Mouse (Mus musculus) 416B (cell line): ENCODE data around the gene Ralgps2.

ENCODE experiments used
- DNase-seq: peaks from one replicate; pipeline ENCODE4 v3.0.0; 2011; ENCODE audit warnings: low read depth

Gene Ralgps2

GRCm38 (mm10) chr1:156939251-156940141, at the start of gene Ralgps2:
Gene Ralgps2 (minus strand): TSS chr1:156939626.
- peak; percentile 72 for DNase-seq

GRCm38 (mm10) chr1:156987576-156987975, 48.1 kb upstream of the Ralgps2 start:
- no peak for DNase-seq

GRCm38 (mm10) chr1:156986641-156987345, 47.4 kb upstream of the Ralgps2 start:
- peak; percentile 69 for DNase-seq

GRCm38 (mm10) chr1:156985657-156986640, 46.5 kb upstream of the Ralgps2 start:
- no peak for DNase-seq

GRCm38 (mm10) chr1:156983009-156983870, 43.8 kb upstream of the Ralgps2 start:
- no peak for DNase-seq

- peak; percentile 34 for DNase-seq
These were observed 42.5 kb upstream of the Ralgps2 start for GRCm38 (mm10) chr1:156981975-156982374.

- DNase-seq, result no peak
These were observed 40.3 kb upstream of the Ralgps2 start for GRCm38 (mm10) chr1:156979722-156980121.

- no peak for DNase-seq
These were observed 39.2 kb upstream of the Ralgps2 start for GRCm38 (mm10) chr1:156978656-156979055.

- DNase-seq, result no peak
These were observed 34.4 kb upstream of the Ralgps2 start for GRCm38 (mm10) chr1:156973857-156974256.

GRCm38 (mm10) chr1:156972391-156972790, 33.0 kb upstream of the Ralgps2 start:
- peak; percentile 27 for DNase-seq

GRCm38 (mm10) chr1:156971206-156971811, 31.9 kb upstream of the Ralgps2 start:
- peak; percentile 29 for DNase-seq

GRCm38 (mm10) chr1:156970641-156971040, 31.2 kb upstream of the Ralgps2 start:
- DNase-seq, result no peak

GRCm38 (mm10) chr1:156968107-156968506, 28.7 kb upstream of the Ralgps2 start:
- DNase-seq, result no peak

- DNase-seq, result no peak
These were observed 25.1 kb upstream of the Ralgps2 start for GRCm38 (mm10) chr1:156964586-156964932.

GRCm38 (mm10) chr1:156963871-156964585, 24.6 kb upstream of the Ralgps2 start:
- DNase-seq, result no peak

- no peak for DNase-seq
These were observed 22.2 kb upstream of the Ralgps2 start for GRCm38 (mm10) chr1:156961481-156962265.

GRCm38 (mm10) chr1:156959004-156959403, 19.6 kb upstream of the Ralgps2 start:
- DNase-seq, result no peak

GRCm38 (mm10) chr1:156957360-156957759, 17.9 kb upstream of the Ralgps2 start:
- DNase-seq, result no peak
